In the genomic region with DNA sequence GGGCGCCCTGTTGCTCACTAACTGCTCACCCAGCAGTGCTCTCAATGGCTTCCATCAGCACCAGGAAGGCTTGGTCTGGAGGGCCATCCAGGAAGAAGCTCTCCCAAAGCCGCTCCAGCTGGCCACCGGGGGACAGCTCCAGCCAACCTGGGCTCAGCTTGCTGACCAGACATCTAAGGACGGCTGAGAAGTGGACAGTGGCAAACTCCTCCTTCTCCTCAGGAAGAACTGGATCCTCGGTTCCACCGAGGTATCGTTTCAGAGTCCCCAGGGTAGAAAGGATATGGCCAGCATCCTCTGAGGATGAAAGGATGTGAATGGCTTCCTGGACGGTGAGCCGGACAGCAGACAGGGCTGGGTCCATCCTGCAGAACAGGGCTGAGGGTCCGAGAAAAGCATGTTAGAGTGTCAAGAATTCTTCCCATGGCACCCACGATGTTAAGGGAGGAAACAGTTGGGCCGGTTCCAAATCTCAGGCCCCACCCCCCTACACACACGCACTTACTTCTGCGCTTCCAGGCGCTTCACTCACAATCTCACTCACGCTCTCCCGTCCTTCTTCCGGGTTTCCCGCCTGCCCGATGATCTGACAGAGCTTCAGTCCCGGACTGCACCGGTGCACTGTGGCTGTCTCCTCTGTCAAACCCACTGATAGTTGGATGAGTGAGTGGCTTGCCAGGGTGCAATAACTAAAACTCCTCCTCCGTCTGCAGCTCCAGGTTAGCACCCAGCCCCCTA, we compare ENCODE assay signal across 9 mouse cellular contexts. TPM values are rescaled to one million over a fixed set of nuclear protein-coding genes. Genes with fewer than 3 reads are reported as not detected.
DNase-seq lines count a peak whose midpoint lies in the region; ATAC-seq and TF ChIP-seq lines count a peak whose summit lies in the region.
"Had no signal": no experiment of that assay in that cellular context is flagged by ENCODE, and none has a peak within 500 bp of the region (broad histone marks: within the 10 kb centered on the region; RNA-seq: fewer than 3 reads in every experiment).

No protein-coding gene starts in this region.

- no peaks in the 10 kb centered on the region for H3K27me3 ChIP-seq in heart, adult 2 months (ENCODE audit: control insufficient read depth, insufficient read depth, low read length)
- H3K27me3 ChIP-seq in CH12.LX (replicated peaks), result peaks cover 26% of the 10 kb centered on the region
- H3K27me3 ChIP-seq in embryonic facial prominence, embryonic 15.5 days, result no peaks in the 10 kb centered on the region
- H3K27me3 ChIP-seq in midbrain, embryonic 10.5 days (ENCODE audit: low read depth, poor library complexity, severe bottlenecking), result no peaks in the 10 kb centered on the region

- intact Hi-C loops in heart, adult 2 months (cut with DNase I), result loop anchor here (2.0 to 5.0 kb wide), 2 partner anchors 32 to 157 kb away; a partner anchor contains a TSS

- H3K4me3 ChIP-seq in heart, adult 2 months, result peak overlapping the region; percentile 60
- peak overlapping the region; percentile 72 to 79 (median 73) for H3K4me3 ChIP-seq in CH12.LX (replicated peaks in 1 of 3; ENCODE audit: low read depth in 2 of 3, low read length in 2 of 3, poor library complexity in 1 of 3)
- H3K4me3 ChIP-seq in embryonic facial prominence, embryonic 15.5 days (replicated peaks), result peak overlapping the region; percentile 67
- peak overlapping the region; percentile 66 for H3K4me3 ChIP-seq in midbrain, embryonic 10.5 days

- peak overlapping the region; percentile 53 for H3K4me2 ChIP-seq in CH12.LX (ENCODE audit: insufficient read depth, low read depth, poor library complexity, severe bottlenecking)
- H3K4me2 ChIP-seq in embryonic facial prominence, embryonic 15.5 days (replicated peaks), result peak overlapping the region; percentile 94

- TF ChIP-seq EP300 in heart, adult 2 months (IDR thresholded peaks at IDR 0.05; ENCODE audit: insufficient read depth, low read depth, low read length), result no peak
- TF ChIP-seq EP300 in CH12.LX (IDR thresholded peaks at IDR 0.05; ENCODE audit: low read length), result no peak

- H3K9me3 ChIP-seq in CH12.LX (replicated peaks; ENCODE audit: low read length), result no peaks in the 10 kb centered on the region
- no peaks in the 10 kb centered on the region for H3K9me3 ChIP-seq in embryonic facial prominence, embryonic 15.5 days (replicated peaks)
- no peaks in the 10 kb centered on the region for H3K9me3 ChIP-seq in midbrain, embryonic 10.5 days (replicated peaks)

- in situ Hi-C loops in CH12.LX (cut with MboI; ENCODE audit: low pct_ligation_motif_present, low pct_unique_long_range_greater_than_20kb, low sequenced_read_pairs), result loop anchor here (5.0 kb wide), 1 partner anchor 162 kb away; no protein-coding TSS in a partner anchor

- no peak for TF ChIP-seq RAD21 in CH12.LX (IDR thresholded peaks at IDR 0.05; ENCODE audit: low read depth, low read length)

- DNase-seq in heart, adult 2 months, result peak; percentile 10 to 24
- DNase-seq in heart, adult 8-10 months (ENCODE audit: low spot score), result no peak
- peak; percentile 63 for DNase-seq in CH12.LX (ENCODE audit: extremely low read depth)
- DNase-seq in induced T-regulatory cell, adult 2 months (ENCODE audit: low read depth), result peak; percentile 75
- no peak for DNase-seq in midbrain, embryonic 10.5 days (ENCODE audit: low spot score)
- DNase-seq in natural killer cell, adult 2 months (ENCODE audit: low spot score in 2 of 2), result no peak
- DNase-seq in adrenal gland, postnatal 4 days (ENCODE audit: low spot score in 2 of 2), result no peak

- 7% methylated on average over 23 of the region's 23 CpGs for WGBS in heart, adult 2 months
- 8% methylated on average over 23 of the region's 23 CpGs for WGBS in embryonic facial prominence, embryonic 15.5 days
- 16% methylated on average over 23 of the region's 23 CpGs for WGBS in midbrain, embryonic 10.5 days

- H3K79me2 ChIP-seq in heart, adult 2 months (replicated peaks; ENCODE audit: control insufficient read depth, insufficient read depth, low read length), result no peaks in the 10 kb centered on the region
- H3K79me2 ChIP-seq in CH12.LX (replicated peaks; ENCODE audit: control insufficient read depth, extremely low read depth, insufficient read depth, poor library complexity, severe bottlenecking), result no peaks in the 10 kb centered on the region

- no peak for TF ChIP-seq POLR2A in heart, adult 2 months (IDR thresholded peaks at IDR 0.05; ENCODE audit: insufficient read depth, low read depth, low read length)
- no peak; the same call in 1 of the 2 replicates for TF ChIP-seq POLR2A in CH12.LX (IDR thresholded peaks at IDR 0.05; ENCODE audit: low read depth, low read length)

- H3K36me3 ChIP-seq in heart, adult 2 months (ENCODE audit: control insufficient read depth, insufficient read depth, low read length), result no peaks in the 10 kb centered on the region
- H3K36me3 ChIP-seq in CH12.LX (replicated peaks in 1 of 2; ENCODE audit: control insufficient read depth in 1 of 2, insufficient read depth in 1 of 2, low read length in 1 of 2), result peaks cover 11 to 42% of the 10 kb centered on the region in 2 experiments
- peaks cover 29% of the 10 kb centered on the region for H3K36me3 ChIP-seq in embryonic facial prominence, embryonic 15.5 days
- H3K36me3 ChIP-seq in midbrain, embryonic 10.5 days, result peaks cover 42% of the 10 kb centered on the region

- no peak for TF ChIP-seq CTCF in heart, adult 2 months (IDR thresholded peaks at IDR 0.05)
- TF ChIP-seq CTCF in CH12.LX (conservative IDR thresholded peaks at IDR 0.05 in 1 of 2, IDR thresholded peaks at IDR 0.05 in 1 of 2; ENCODE audit: low read depth in 2 of 2, low read length in 2 of 2), result no peak

- peaks cover 10% of the 10 kb centered on the region for H3K4me1 ChIP-seq in heart, adult 2 months (ENCODE audit: control insufficient read depth, insufficient read depth, low read length)
- H3K4me1 ChIP-seq in CH12.LX (ENCODE audit: control insufficient read depth in 1 of 2, insufficient read depth in 2 of 2), result peaks cover 2 to 30% of the 10 kb centered on the region in 2 experiments; a peak in 3 of 4 replicates
- H3K4me1 ChIP-seq in embryonic facial prominence, embryonic 15.5 days, result peaks cover 14% of the 10 kb centered on the region
- H3K4me1 ChIP-seq in midbrain, embryonic 10.5 days, result peaks cover 21% of the 10 kb centered on the region

- dilution Hi-C loops in CH12.LX (cut with MboI; ENCODE audit: extremely low pct_ligation_motif_present, extremely low pct_unique_long_range_greater_than_20kb, low sequenced_read_pairs), result no loop called here

- H3K9ac ChIP-seq in heart, adult 2 months (ENCODE audit: low read depth, low read length), result peak overlapping the region; percentile 74
- H3K9ac ChIP-seq in CH12.LX (ENCODE audit: insufficient read depth, low read depth), result peak overlapping the region; percentile 67
- peak overlapping the region; percentile 65 for H3K9ac ChIP-seq in embryonic facial prominence, embryonic 15.5 days

- peak overlapping the region; percentile 81 for H3K27ac ChIP-seq in heart, adult 2 months
- peak overlapping the region; percentile 35; the same call in 1 of the 2 replicates for H3K27ac ChIP-seq in CH12.LX (ENCODE audit: insufficient read depth, low read depth)
- H3K27ac ChIP-seq in embryonic facial prominence, embryonic 15.5 days (replicated peaks), result peak overlapping the region; percentile 95
- peak overlapping the region; percentile 95 for H3K27ac ChIP-seq in midbrain, embryonic 10.5 days (replicated peaks)

- peak; percentile 53 for ATAC-seq in embryonic facial prominence, embryonic 15.5 days (ENCODE audit: insufficient number of reproducible peaks, low FRiP score, low TSS enrichment, low read depth)

RNA-seq across cellular contexts. Expression of a gene that starts 0.7 kb away (rescaled TPM):
- 10 to 100 TPM; 12.1 to 13.5 TPM for total RNA-seq in heart, adult 2 months (2021)
- polyA plus RNA-seq in heart, adult 2 months (2012; rRNA removed), result 12.7 and 15.5 TPM in 2 replicates
- 10 to 100 TPM; 10.8 to 15.7 (median 13.5) TPM for total RNA-seq in heart, adult 8-10 months (2022)
- 28.4 and 42.5 TPM in 2 replicates for total RNA-seq in CH12.LX (2012; rRNA removed)
- 25.5 and 27.9 TPM in 2 replicates for total RNA-seq in CH12.LX (2014; rRNA removed)
- polyA plus RNA-seq in CH12.LX (2012; ENCODE audit: insufficient read length, low read depth), result 34.9 and 38.8 TPM in 2 replicates
- polyA plus RNA-seq in embryonic facial prominence, embryonic 15.5 days (2015; fragmentation: Nextera tagmentation; extraction: Ambion mirVana), result 42.3 and 49.2 TPM in 2 replicates
- 51.2 and 51.5 TPM in 2 replicates for polyA plus RNA-seq in midbrain, embryonic 10.5 days (2016; fragmentation: Nextera tagmentation; extraction: Ambion mirVana)
- 10 to 100 TPM; 30.3 to 35.1 TPM for total RNA-seq in adrenal gland, postnatal 4 days (2021)

RNA-seq across cellular contexts. Expression of a gene that starts 5.5 kb away (rescaled TPM):
- total RNA-seq in heart, adult 2 months (2021), result 1 to 10 TPM; 5.4 to 5.8 TPM
- 0.16 and 0.26 TPM in 2 replicates for polyA plus RNA-seq in heart, adult 2 months (2012; rRNA removed)
- total RNA-seq in heart, adult 8-10 months (2022), result 1 to 10 TPM; 3.4 to 7.7 (median 4.5) TPM
- total RNA-seq in CH12.LX (2012; rRNA removed) (not detected in 2 replicates), CH12.LX (2014; rRNA removed) (not detected in 2 replicates)
- polyA plus RNA-seq in CH12.LX (2012; ENCODE audit: insufficient read length, low read depth), result not detected in 2 replicates
- polyA plus RNA-seq in embryonic facial prominence, embryonic 15.5 days (2015; fragmentation: Nextera tagmentation; extraction: Ambion mirVana), result 2.2 and 2.8 TPM in 2 replicates
- polyA plus RNA-seq in midbrain, embryonic 10.5 days (2016; fragmentation: Nextera tagmentation; extraction: Ambion mirVana), result not detected in 2 replicates
- total RNA-seq in adrenal gland, postnatal 4 days (2021), result under 1 TPM; 0.36 to 0.76 TPM
- total RNA-seq: neutrophil, adult 5-6 weeks had no signal

RNA-seq across cellular contexts. Expression of a gene that starts 18.1 kb away (rescaled TPM):
- 10 to 100 TPM; 25.4 to 28.5 TPM for total RNA-seq in heart, adult 2 months (2021)
- 24.6 and 31.3 TPM in 2 replicates for polyA plus RNA-seq in heart, adult 2 months (2012; rRNA removed)
- 10 to 100 TPM; 25.7 to 28.2 (median 27.1) TPM for total RNA-seq in heart, adult 8-10 months (2022)
- total RNA-seq in CH12.LX (2012; rRNA removed), result 11.6 and 12.6 TPM in 2 replicates
- 8.3 and 8.6 TPM in 2 replicates for total RNA-seq in CH12.LX (2014; rRNA removed)
- polyA plus RNA-seq in CH12.LX (2012; ENCODE audit: insufficient read length, low read depth), result 14.2 and 14.3 TPM in 2 replicates
- 27.3 and 27.4 TPM in 2 replicates for polyA plus RNA-seq in embryonic facial prominence, embryonic 15.5 days (2015; fragmentation: Nextera tagmentation; extraction: Ambion mirVana)
- 23.1 and 26.4 TPM in 2 replicates for polyA plus RNA-seq in midbrain, embryonic 10.5 days (2016; fragmentation: Nextera tagmentation; extraction: Ambion mirVana)
- total RNA-seq in adrenal gland, postnatal 4 days (2021), result 10 to 100 TPM; 34.6 to 38.6 TPM

RNA-seq across cellular contexts. Expression of a gene that starts 31.7 kb away (rescaled TPM):
- 10 to 100 TPM; 40.0 to 45.1 TPM for total RNA-seq in heart, adult 2 months (2021)
- polyA plus RNA-seq in heart, adult 2 months (2012; rRNA removed), result 77.3 and 82.0 TPM in 2 replicates
- 10 to 100 TPM; 29.7 to 45.6 (median 39.3) TPM for total RNA-seq in heart, adult 8-10 months (2022)
- total RNA-seq in CH12.LX (2012; rRNA removed), result 0.08 TPM in 1 of 2 replicates, not detected in the other
- total RNA-seq in CH12.LX (2014; rRNA removed), result not detected in 2 replicates
- 1.6 and 1.9 TPM in 2 replicates for polyA plus RNA-seq in CH12.LX (2012; ENCODE audit: insufficient read length, low read depth)
- 29.8 and 32.5 TPM in 2 replicates for polyA plus RNA-seq in embryonic facial prominence, embryonic 15.5 days (2015; fragmentation: Nextera tagmentation; extraction: Ambion mirVana)
- 10.7 and 12.7 TPM in 2 replicates for polyA plus RNA-seq in midbrain, embryonic 10.5 days (2016; fragmentation: Nextera tagmentation; extraction: Ambion mirVana)
- total RNA-seq in adrenal gland, postnatal 4 days (2021), result 10 to 100 TPM; 25.5 to 26.4 TPM
- total RNA-seq: neutrophil, adult 5-6 weeks had no signal

RNA-seq across cellular contexts. Expression of a gene that starts 47.2 kb away (rescaled TPM):
- total RNA-seq in heart, adult 2 months (2021), result not detected
- 0.06 TPM in 1 of 2 replicates, not detected in the other for polyA plus RNA-seq in heart, adult 2 months (2012; rRNA removed)
- total RNA-seq in heart, adult 8-10 months (2022), result not detected
- total RNA-seq in CH12.LX (2012; rRNA removed), result 0.04 and 0.08 TPM in 2 replicates
- total RNA-seq in CH12.LX (2014; rRNA removed), result not detected in 2 replicates
- polyA plus RNA-seq in CH12.LX (2012; ENCODE audit: insufficient read length, low read depth), result not detected in 2 replicates
- polyA plus RNA-seq in embryonic facial prominence, embryonic 15.5 days (2015; fragmentation: Nextera tagmentation; extraction: Ambion mirVana), result 0.16 and 0.24 TPM in 2 replicates
- polyA plus RNA-seq in midbrain, embryonic 10.5 days (2016; fragmentation: Nextera tagmentation; extraction: Ambion mirVana), result not detected in 2 replicates
- total RNA-seq in adrenal gland, postnatal 4 days (2021), result under 1 TPM; 0.20 to 0.25 TPM

Comparison
In these comparisons a context has a peak if more than half of its experiments do, and no peak if none do; other contexts are left out.
1. DNase-seq: peak in heart, adult 2 months (2 of 2), CH12.LX (single experiment) and induced T-regulatory cell, adult 2 months (single experiment); none in heart, adult 8-10 months (single experiment), midbrain, embryonic 10.5 days (single experiment), natural killer cell, adult 2 months (0 of 2) and adrenal gland, postnatal 4 days (0 of 2).
2. H3K27ac ChIP-seq: peak in every context shown above with its lines; median percentile 95 in embryonic facial prominence, embryonic 15.5 days; 95 in midbrain, embryonic 10.5 days; 81 in heart, adult 2 months; 35 in CH12.LX.
3. Peak in every context shown above with its lines, with median percentiles within 50 percentile points of each other: H3K4me3 ChIP-seq and H3K9ac ChIP-seq.